Mouse (Mus musculus) MEL-GATA-1-ER (cell line): ENCODE results near the gene Fbxo36.

ENCODE experiments used
- DNase-seq: peaks from one replicate; pipeline ENCODE4 v3.0.0-alpha.2; 2012; ENCODE audit warnings: low read depth; ENCODE audit errors: extremely low read depth

Fbxo36 gene

GRCm38 (mm10) chr1:84942666-84943065, 103.0 kb downstream of the Fbxo36 start:
- no peak for DNase-seq

- DNase-seq: no peak
Measured at GRCm38 (mm10) chr1:84943549-84943948, 103.9 kb downstream of the Fbxo36 start.

- no peak for DNase-seq
Measured at GRCm38 (mm10) chr1:84945950-84946349, 106.3 kb downstream of the Fbxo36 start.

DNA sequence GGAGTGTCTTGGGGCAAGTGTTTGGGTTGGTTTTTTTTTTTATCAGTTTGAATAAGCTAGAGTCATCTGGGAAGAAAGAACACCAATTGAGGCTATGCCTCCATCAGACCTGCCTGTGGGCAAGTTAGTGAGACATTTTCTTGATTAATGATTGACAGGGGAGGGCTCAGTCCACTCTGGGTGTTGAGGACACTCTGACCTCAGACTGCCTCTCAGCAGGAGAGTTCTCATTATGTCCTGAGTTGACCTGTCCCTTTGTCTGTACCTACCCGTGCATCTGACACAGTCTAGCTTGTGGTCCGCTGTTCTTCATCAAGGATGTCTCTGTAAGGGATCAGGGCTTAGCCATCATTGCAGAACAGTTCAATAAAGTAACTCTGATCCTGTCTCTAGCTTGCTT, 107.7 kb downstream of the Fbxo36 start:
- no peak for DNase-seq
